Mouse (Mus musculus) bone marrow, adult 2 months (tissue): Measurements from ENCODE around the gene Stxbp6.

Source experiments
- CTCF ChIP-seq: fragments of 200-500 bp; IDR thresholded peaks from 2 replicates; pipeline ENCODE4 v1.5.1; 2011; ENCODE audit warnings: low read length, control low read depth; ENCODE audit not compliant: control insufficient read depth, insufficient read depth
- POLR2A ChIP-seq: fragments of 200-500 bp; IDR thresholded peaks from 2 replicates; pipeline ENCODE4 v1.6.1; 2011; ENCODE audit warnings: low read depth, mild to moderate bottlenecking, control low read depth, low read length, borderline replicate concordance; ENCODE audit not compliant: control insufficient read depth

DNA sequence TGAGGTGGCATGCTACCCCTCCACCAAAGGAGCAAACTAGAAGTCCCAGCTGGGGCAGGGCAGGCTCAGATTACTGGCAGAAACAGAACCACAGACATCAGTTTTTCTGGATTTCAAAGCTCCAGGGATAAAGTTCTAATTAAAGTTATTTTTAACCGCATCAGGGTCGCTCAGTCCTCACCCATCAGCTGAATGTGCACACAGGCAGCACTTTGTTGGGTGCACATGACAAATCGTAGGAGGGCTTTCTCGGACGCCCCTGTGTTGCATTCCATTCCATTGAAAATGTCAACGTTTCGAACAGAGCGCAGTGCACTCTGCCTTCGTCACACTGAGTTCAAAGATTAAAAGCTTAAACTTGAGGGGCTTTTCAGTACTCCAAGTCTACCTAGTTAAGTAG is 84.1 kb downstream of the Stxbp6 start:
- TF ChIP-seq CTCF, result no peak
- no peak for TF ChIP-seq POLR2A
